Mouse (Mus musculus) cerebellum, postnatal 25 days (tissue): ENCODE data around the gene Coro1b.

Experiments
- DNase-seq, 2 experiments: peaks; one replicate each; pipeline ENCODE4 v3.0.0; 2021; ENCODE audit warnings: mixed read lengths in 2 of 2

The Coro1b gene

GRCm38 (mm10) chr19:4192251-4192985, 44.0 kb downstream of the Coro1b start:
- DNase-seq, result no peak

DNA sequence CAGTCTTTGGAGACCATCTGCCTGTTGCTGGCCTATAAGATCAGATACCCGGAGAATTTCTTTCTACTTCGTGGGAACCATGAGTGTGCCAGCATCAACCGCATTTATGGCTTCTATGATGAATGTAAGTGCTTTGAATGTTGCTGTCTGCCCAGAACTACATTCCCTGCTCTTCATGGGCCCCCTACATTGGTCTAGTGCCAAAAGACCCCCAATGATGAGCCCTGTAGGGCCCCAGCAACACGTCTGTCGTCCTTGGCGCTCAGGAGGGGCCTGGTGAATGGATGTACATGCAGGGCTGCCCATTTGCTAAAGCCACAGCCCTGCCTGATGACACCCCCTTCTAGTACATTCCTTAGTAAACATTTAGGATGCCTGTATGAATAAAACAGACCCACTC, 44.7 kb downstream of the Coro1b start:
- no peak for DNase-seq

GRCm38 (mm10) chr19:4194021-4194724, 45.8 kb downstream of the Coro1b start:
- DNase-seq, result peak in 1 of 2 experiments; percentile 29

GRCm38 (mm10) chr19:4194776-4195650, 46.6 kb downstream of the Coro1b start:
- peak; percentile 91 to 93 for DNase-seq

- DNase-seq, result no peak
Observed at GRCm38 (mm10) chr19:4196048-4196447, 47.6 kb downstream of the Coro1b start.

GRCm38 (mm10) chr19:4196548-4196947, 48.1 kb downstream of the Coro1b start:
- DNase-seq, result peak; percentile 34 to 53

GRCm38 (mm10) chr19:4197180-4197579, 48.8 kb downstream of the Coro1b start:
- DNase-seq, result no peak

- DNase-seq, result peak; percentile 94 to 98
Observed at GRCm38 (mm10) chr19:4201291-4201909, 53.0 kb downstream of the Coro1b start, which contains the start of gene Rad9a. Gene Rad9a (minus strand): TSS chr19:4201662.

GRCm38 (mm10) chr19:4202149-4202548, 53.7 kb downstream of the Coro1b start:
- peak in 1 of 2 experiments; percentile 43 for DNase-seq

DNA sequence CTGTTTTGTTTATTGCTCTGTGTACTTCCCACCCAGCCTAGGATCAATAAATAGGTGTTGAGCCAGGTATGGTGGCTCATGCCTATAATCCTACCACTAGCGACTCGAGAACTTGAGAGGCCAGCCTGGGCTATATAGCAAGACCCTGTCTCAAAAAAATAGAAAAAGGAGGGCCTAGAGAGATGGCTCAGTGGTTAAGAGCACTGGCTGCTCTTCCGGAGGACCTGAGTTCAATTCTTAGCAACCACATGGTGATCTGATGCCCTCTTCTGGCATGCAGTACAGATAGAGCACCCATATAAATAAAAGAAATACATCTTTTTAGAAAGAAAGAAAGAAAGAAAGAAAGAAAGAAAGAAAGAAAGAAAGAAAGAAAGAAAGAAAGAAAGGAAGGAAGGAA, 54.7 kb downstream of the Coro1b start:
- DNase-seq, result no peak
